Mouse (Mus musculus) cerebellum, postnatal 14 days (tissue): ENCODE data around the gene Fam216a.
"Not testable (repeated sequence)": the region's sequence is repeated elsewhere in the genome, so short reads cannot be mapped to it uniquely, and the experiment has no call there.

Source experiments
- DNase-seq, 2 experiments: peaks; one replicate each; pipeline ENCODE4 v3.0.0; 2021; ENCODE audit warnings: mixed read lengths in 2 of 2

Fam216a gene

DNA sequence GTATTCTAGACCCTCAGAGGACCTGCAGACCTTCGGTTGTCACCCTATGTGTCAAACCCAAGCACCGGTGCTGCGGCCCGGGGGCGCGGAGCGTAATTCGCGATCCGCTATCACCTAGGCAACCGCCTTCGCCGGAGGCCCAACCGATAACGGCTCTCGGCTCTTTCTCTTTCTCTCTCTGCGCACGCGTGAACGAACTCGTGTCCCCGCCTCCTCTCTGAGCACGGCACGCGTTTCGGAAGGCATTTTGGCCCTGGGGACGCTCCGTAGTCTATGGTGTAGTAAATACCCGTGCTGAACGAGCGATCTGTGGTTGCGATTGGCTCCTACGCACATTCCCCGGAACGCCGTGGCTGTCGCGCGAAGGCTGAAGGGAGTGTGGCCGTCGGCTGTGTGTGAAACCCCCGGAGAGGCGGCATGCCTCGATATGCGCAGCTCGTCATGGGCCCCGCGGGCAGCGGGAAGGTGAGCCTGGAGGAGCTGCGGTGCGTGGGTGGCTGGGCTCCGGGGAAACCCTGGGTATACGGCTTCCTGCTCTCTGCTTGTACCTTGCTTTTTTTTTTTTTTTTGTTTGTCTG lies at the start of gene Fam216a:
TSS of gene Fam216a (minus strand) at position 173 of the 578 bp plus-strand sequence.
- peak; percentile 99 for DNase-seq

GRCm38 (mm10) chr5:122421271-122422068 lies 49.3 kb upstream of the Fam216a start, which contains the start of gene Anapc7:
Anapc7 (plus strand) TSS chr5:122421693.
- no peak for DNase-seq

GRCm38 (mm10) chr5:122420676-122421075 lies 48.5 kb upstream of the Fam216a start:
- not testable (repeated sequence) for DNase-seq

DNA sequence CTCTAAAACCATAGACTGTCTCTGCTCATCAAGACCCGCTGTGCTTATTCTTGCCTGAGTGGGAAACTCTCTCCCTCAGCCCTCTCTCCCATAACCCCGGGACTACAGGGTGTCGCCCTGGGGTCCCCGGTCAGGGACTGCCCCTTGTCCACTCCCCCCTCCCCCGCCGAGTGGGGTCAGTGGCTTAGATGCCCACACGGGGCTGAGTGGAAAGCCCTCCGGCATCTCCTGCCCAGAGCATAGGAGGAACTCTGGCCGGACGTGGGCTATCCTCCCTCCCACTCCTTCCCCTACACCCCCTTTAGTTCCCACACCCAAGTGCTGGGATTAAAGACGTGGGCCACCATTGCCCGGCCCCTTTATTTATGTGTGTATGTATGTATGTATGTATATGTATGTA lies 43.3 kb upstream of the Fam216a start:
- DNase-seq: no peak

DNA sequence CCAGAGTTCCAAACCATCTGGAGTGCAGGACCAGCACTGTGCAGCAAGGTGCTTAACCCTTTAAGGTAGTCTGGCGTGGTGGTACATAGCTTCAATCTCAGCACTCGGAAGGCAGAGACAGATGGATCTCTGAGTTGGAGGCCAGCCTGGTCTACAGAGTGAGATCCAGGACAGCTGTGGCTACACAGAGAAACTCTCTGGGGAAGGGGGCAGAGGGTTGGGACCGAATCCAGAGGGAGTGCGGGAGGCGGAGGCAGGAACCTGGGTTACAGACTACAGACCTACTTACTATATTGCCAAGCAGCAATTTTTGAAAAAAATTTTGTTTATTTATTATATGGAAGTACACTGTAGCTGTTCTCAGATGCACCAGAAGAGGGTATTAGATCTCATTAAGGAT lies 42.2 kb upstream of the Fam216a start:
- no peak for DNase-seq

DNA sequence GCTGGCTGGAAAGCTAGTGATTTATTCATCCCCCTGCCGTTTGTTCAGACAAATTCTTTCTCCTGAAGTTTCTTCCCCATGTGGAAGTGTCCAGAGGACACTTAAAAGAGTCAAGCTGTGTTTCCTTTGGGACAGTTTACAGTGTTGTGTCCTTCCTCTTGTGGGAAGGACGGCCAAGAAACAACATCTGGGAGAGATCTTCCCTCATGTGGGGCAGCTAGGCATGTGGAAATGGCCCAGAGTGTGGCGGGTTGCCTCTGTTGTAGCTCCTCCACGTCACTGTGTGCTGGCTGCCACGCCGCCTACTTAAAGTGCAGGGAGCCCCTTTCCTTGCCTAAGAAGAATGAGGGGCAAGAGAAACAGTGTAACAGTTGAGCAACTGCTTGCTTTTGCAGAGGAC lies 40.7 kb upstream of the Fam216a start:
- DNase-seq: no peak

- no peak for DNase-seq
Measured at GRCm38 (mm10) chr5:122411892-122412291, 39.7 kb upstream of the Fam216a start.

DNA sequence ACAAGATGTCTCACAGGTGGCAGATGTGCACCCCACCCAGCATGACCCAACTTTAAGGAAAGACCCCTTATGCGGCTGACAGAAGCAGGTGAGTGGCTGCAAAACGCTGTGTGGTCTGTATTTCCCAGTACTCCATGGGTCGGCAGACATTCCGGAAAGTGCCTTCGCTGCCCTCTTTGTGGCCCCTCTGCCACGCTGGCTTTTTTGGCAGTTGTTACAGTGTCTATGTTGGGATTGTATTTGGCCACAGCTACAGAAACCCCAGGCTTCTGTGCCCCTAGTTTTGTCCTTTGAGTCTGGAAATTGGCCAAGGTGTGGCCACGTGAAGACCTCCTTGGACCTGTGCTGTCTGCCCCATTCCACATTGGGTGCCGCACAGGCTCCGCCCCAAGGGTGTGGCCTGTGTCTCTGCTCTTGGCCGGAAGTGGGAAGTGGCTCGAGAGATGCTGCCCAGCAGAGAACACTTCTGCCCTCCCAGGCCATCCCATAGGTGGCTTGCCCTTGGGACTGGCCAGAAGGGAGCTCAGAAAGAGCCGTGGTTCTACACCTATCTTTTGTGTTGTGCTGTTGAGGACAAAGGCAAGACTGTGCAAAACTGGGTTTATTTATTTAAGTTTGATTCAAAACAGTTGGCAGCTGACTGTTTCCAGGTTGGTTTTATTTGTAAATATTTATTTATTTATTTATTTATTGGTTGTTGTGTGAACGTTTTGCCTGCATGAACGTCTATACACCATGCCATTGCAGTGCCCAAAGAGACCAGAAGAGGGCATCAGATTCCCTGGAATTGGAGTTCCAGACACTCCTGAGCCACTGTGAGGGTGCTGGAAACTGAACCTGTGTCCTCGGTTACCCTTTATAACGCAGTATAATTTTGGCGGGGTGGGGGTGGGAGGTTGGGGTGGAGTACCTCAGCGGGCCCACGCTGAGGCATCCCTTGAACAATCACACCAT lies 37.8 kb upstream of the Fam216a start:
- peak in 1 of 2 experiments; percentile 59 for DNase-seq

- DNase-seq: no peak
Measured at GRCm38 (mm10) chr5:122405537-122405936, 33.4 kb upstream of the Fam216a start.

GRCm38 (mm10) chr5:122403362-122403761 lies 31.2 kb upstream of the Fam216a start:
- no peak for DNase-seq

- peak; percentile 68 to 79 for DNase-seq
Measured at GRCm38 (mm10) chr5:122402772-122403171, 30.6 kb upstream of the Fam216a start.

DNA sequence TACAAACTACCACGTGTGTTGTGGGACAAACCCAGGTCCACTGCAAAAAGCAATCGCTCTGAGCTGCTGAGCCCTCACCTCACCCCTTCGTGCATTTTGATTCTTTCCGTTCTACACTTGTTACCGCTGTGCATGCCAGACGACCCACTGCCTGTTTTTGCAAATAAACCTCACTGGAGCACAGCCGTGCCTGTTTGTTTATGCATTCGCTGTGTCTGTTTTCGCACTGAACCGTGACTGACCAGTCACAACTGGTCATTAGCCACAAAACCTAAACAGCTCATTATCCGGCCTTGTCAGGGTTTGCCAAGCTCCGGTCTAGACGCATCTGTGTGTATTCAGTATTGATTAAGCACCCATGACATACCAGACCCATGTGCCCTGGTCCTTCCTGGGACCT lies 30.0 kb upstream of the Fam216a start:
- DNase-seq: no peak

- peak; percentile 88 to 90 for DNase-seq
Measured at GRCm38 (mm10) chr5:122401303-122401640, 29.1 kb upstream of the Fam216a start.

DNA sequence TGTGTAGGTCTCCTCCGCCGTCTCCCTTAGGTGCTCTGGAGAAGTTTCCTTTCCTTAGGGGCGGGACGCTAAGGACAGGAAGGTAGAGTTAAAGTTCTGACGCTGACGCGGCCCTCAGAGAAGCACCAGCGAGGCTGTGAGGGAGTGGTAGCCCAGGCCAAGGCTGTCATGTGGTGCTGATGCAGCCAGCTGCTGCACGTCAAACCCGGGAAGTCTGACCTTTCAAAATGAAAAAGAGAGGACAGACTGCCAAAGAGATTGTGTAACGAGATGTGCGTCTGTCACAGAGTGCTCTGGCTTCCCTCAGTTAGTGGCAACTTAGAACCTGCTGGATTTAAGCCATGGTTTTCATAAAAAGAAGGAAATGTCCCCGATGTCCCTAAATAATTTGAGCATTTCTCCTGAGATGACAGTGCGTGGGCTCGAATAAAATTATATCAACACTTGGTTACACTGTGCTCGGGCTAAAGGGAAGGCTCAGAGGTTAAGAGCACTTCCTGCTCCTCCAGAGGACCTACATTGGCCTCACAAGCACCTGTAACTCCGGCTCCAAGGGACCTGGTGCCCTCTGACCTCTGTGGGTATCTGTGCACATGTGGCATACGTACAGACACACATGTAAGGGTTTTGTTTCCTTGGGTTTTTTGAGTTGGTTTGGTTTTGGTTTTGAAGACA lies 28.6 kb upstream of the Fam216a start:
- no peak for DNase-seq

DNA sequence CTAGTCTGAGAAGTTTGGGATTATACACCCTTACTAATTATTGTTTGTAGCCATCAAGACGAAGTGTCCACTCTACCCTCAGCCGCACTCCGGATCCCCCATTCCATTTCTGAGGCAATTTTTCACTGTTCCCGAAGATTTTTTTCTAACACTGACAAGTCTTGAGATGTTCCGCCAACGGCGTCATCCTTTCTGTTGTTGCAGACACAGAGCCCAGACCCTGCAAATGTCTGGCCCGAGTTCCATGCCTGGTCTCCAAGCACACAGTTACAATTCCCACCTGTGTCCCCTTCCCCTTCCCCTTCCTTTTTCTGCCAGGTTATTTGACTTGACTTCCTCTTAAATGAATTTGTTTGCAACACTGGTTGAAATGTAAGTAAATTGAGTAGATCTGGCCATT lies 27.7 kb upstream of the Fam216a start:
- DNase-seq: no peak

- no peak for DNase-seq
Measured at GRCm38 (mm10) chr5:122397495-122397894, 25.3 kb upstream of the Fam216a start.

DNA sequence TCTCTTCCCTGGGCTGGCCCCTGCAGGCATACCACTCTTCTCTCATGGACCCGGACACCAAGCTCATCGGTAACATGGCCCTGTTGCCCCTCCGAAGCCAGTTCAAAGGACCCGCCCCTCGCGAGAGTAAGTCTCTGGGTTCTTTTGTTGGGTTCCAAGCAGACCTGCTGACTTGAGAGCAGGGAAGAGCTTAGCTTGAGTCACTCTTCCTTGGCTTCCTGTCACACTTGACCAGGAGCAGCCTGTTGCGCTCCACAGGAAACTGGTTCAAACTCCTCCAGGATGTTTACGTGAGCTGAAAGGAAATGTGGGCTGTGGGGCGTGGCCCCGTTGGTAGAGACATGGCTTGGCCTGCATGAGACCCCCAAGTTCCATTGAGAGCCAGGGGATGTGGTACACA lies 24.6 kb upstream of the Fam216a start:
- DNase-seq: no peak

DNA sequence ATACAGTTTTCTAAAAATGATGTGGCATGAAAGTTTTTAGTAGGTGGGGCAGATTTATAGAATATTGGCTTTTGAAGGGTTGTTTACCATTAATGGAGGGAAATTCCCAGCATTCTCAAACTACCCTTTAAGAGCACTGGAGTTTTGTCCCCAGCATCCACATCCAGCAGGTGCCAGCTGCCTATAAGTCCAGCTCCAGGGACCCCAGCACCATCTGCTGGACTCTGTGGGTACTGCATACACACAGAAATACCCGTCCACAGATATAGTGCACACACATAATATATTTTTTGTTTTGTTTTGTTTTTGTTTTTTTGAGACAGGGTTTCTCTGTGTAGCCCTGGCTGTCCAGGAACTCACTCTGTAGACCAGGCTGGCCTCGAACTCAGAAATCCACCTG lies 21.7 kb upstream of the Fam216a start:
- peak; percentile 82 to 91 for DNase-seq

DNA sequence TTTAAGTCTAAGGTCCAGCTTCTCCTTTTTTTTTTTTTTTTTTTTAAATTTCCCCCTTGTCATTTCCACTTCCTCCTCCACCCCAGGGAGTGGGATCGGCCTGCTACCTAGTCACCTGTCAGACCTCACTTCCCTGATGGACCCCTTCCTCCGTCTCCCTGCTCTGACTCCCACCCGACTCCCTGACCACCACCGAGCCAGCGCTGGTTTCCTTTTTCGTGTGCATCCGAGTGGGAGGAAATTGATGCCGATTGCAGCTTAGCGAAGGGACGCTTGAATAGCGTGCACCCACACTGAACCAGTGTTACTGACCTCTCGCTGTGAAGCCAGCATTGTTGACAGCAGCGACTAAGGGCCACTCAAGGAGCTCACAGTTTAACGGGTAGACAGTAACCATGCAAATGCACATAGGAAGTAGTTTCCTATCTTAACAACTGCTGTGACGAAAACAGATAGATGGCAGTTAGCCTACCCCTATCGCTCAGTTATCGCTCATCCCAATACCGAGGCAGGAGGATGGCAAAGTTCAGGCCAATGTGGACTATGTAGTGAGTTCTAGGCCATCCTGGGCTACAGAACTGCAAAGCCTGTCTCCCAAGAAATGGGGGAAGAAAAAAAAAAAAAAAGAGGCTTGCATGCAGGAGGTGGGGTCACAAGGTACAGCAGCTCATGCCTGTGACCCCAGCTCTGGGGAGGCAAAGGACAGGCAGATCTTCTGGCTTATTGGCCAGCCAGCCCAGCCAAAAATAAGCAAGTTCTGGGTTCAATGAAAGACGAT lies 20.3 kb upstream of the Fam216a start:
- DNase-seq: peak; percentile 35 to 49

DNA sequence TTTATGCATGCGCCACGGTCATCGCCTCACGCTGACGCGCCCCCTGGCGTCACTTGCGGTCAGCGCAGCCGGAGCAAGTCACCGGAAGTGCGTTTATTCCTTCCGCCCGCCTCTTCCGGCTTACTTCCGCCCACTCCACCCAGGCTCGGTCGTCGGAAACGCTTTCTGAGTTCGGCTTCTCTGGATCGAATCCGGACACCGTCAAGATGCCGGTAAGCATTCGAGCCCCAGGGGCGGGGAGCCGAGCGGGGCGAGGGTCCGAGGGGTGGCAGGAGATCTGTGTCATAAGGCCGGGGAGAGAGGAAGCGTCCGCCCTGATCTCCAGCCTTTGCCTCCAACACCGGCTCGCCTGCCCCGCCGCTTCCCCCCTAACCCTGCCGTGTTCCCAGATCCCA lies 19.6 kb upstream of the Fam216a start, which contains the start of gene Arpc3:
TSS of gene Arpc3 (plus strand) at position 93 of the 395 bp plus-strand sequence.
- DNase-seq: peak; percentile 97

DNA sequence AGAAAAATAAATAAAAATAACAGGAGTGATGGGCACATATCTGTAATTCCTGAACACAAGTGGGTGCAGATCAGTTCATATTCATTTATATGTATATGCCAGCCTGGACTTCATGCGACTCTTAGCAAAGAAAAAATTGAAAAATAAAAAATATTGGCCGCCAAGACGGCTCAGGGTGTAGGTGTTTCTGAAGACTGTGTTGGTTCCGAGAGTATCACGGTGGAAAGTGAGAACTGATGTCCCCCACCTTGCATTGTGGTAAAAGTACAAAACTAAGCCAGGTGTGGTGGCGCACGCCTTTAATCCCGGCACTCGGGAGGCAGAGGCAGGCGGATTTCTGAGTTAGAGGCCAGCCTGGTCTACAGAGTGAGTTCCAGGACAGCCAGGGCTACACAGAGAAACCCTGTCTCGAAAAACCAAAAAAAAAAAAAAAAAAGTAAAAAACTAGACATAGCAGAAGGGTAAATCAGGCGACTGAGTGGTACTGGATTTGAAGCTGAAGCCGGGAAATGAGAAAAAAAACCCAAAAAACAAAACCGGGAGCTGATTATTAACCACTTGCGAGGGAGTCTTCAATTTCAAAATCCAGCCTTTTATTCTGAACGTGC lies 19.1 kb upstream of the Fam216a start:
- DNase-seq: no peak
